8 mouse cellular contexts compared by ENCODE assay signal in the genomic region with DNA sequence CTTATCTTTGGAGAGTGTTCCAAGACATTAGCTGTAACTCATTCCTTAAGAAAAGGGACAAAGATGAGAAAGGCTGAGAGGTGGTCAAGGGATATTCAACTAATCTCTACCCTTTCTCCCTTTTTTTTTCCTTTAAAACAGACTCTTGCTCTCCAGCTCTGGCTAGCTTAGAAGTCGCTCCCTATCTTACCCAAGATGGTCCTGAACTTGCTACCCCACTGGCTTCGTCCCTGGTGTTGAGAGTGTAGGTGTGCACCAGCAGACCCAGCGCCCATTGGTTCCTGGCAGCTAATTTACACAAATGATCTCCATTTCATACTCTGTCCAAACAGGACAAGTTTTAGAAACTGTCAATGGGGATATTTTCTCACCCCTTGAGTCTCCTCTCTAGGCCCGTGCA. TPM values are rescaled to one million over a fixed set of nuclear protein-coding genes. Genes with fewer than 3 reads are reported as not detected.
DNase-seq lines count a peak whose midpoint lies in the region; ATAC-seq lines count a peak whose summit lies in the region.

No protein-coding gene starts in this region.

- no peak for ATAC-seq in hindbrain, embryonic 11.5 days (ENCODE audit: low FRiP score)
- ATAC-seq in hindbrain, embryonic 14.5 days (ENCODE audit: low FRiP score) = no peak
- no peak for ATAC-seq in neural tube, embryonic 14.5 days (ENCODE audit: low read depth)

- H3K4me1 ChIP-seq in hindbrain, embryonic 11.5 days (replicated peaks; ENCODE audit: control insufficient read depth, insufficient read depth, low read length) = no peaks in the 10 kb centered on the region; the same call in none of the 2 replicates
- peaks cover 9% of the 10 kb centered on the region for H3K4me1 ChIP-seq in hindbrain, embryonic 14.5 days (replicated peaks; ENCODE audit: control insufficient read depth, insufficient read depth, low read length)
- peaks cover 73% of the 10 kb centered on the region for H3K4me1 ChIP-seq in limb, embryonic 10.5 days
- H3K4me1 ChIP-seq in neural tube, embryonic 14.5 days (ENCODE audit: control insufficient read depth, insufficient read depth, low read length) = peaks cover 13% of the 10 kb centered on the region

- DNase-seq in embryo, embryonic 10 days (ENCODE audit: low spot score) = peak; percentile 15
- DNase-seq in embryo, embryonic 9.5 days (ENCODE audit: extremely low spot score) = no peak
- peak; percentile 34 for DNase-seq in hindbrain, embryonic 11.5 days (ENCODE audit: low spot score)
- no peak for DNase-seq in hindbrain, embryonic 14.5 days (ENCODE audit: low spot score)
- no peak for DNase-seq in limb, embryonic 10.5 days (ENCODE audit: low spot score)
- DNase-seq in lung, postnatal 4 days = no peak
- DNase-seq in cerebellum, adult 18-20 months = no peak

- no peak overlapping the region for H3K9ac ChIP-seq in hindbrain, embryonic 11.5 days (ENCODE audit: low read depth, low read length)
- no peak overlapping the region for H3K9ac ChIP-seq in hindbrain, embryonic 14.5 days
- no peak overlapping the region for H3K9ac ChIP-seq in neural tube, embryonic 14.5 days (replicated peaks; ENCODE audit: low read depth, low read length)

- H3K27ac ChIP-seq in hindbrain, embryonic 11.5 days (ENCODE audit: low read depth, low read length) = no peak overlapping the region
- no peak overlapping the region for H3K27ac ChIP-seq in hindbrain, embryonic 14.5 days
- no peak overlapping the region for H3K27ac ChIP-seq in limb, embryonic 10.5 days
- no peak overlapping the region for H3K27ac ChIP-seq in neural tube, embryonic 14.5 days (ENCODE audit: low read depth, low read length)

- H3K4me2 ChIP-seq in hindbrain, embryonic 11.5 days (replicated peaks; ENCODE audit: low read depth, low read length) = peak overlapping the region; percentile 81; the same call in 1 of the 2 replicates
- H3K4me2 ChIP-seq in hindbrain, embryonic 14.5 days (replicated peaks) = no peak overlapping the region; the same call in 1 of the 2 replicates
- peak overlapping the region; percentile 60; the same call in 1 of the 2 replicates for H3K4me2 ChIP-seq in neural tube, embryonic 14.5 days (ENCODE audit: low read depth, low read length)

- peaks cover 74% of the 10 kb centered on the region for H3K27me3 ChIP-seq in hindbrain, embryonic 11.5 days (ENCODE audit: control insufficient read depth, insufficient read depth, low read length)
- peaks cover 96% of the 10 kb centered on the region for H3K27me3 ChIP-seq in hindbrain, embryonic 14.5 days (ENCODE audit: control insufficient read depth, insufficient read depth, low read length)
- H3K27me3 ChIP-seq in limb, embryonic 10.5 days (ENCODE audit: low read depth, poor library complexity, severe bottlenecking) = peaks cover 93% of the 10 kb centered on the region
- H3K27me3 ChIP-seq in neural tube, embryonic 14.5 days (ENCODE audit: control insufficient read depth, insufficient read depth, low read length) = peaks cover 58% of the 10 kb centered on the region

- H3K4me3 ChIP-seq in hindbrain, embryonic 11.5 days (ENCODE audit: low read depth, low read length) = no peak overlapping the region
- no peak overlapping the region for H3K4me3 ChIP-seq in hindbrain, embryonic 14.5 days (replicated peaks; ENCODE audit: low read length)
- peak overlapping the region; percentile 76 for H3K4me3 ChIP-seq in limb, embryonic 10.5 days
- no peak overlapping the region for H3K4me3 ChIP-seq in neural tube, embryonic 14.5 days (ENCODE audit: low read depth, low read length)

- WGBS in hindbrain, embryonic 11.5 days = 10% methylated on average over 4 of the region's 4 CpGs
- 23% methylated on average over 4 of the region's 4 CpGs for WGBS in hindbrain, embryonic 14.5 days
- WGBS in limb, embryonic 10.5 days = 13% methylated on average over 4 of the region's 4 CpGs
- WGBS in neural tube, embryonic 14.5 days = 20% methylated on average over 4 of the region's 4 CpGs

- no peaks in the 10 kb centered on the region for H3K36me3 ChIP-seq in hindbrain, embryonic 11.5 days (ENCODE audit: control insufficient read depth, insufficient read depth, low read length)
- no peaks in the 10 kb centered on the region for H3K36me3 ChIP-seq in hindbrain, embryonic 14.5 days (replicated peaks; ENCODE audit: control insufficient read depth, insufficient read depth)
- no peaks in the 10 kb centered on the region for H3K36me3 ChIP-seq in limb, embryonic 10.5 days
- no peaks in the 10 kb centered on the region for H3K36me3 ChIP-seq in neural tube, embryonic 14.5 days (ENCODE audit: control insufficient read depth, insufficient read depth, low read length)

- H3K9me3 ChIP-seq in hindbrain, embryonic 11.5 days (ENCODE audit: control insufficient read depth, low read length) = no peaks in the 10 kb centered on the region
- H3K9me3 ChIP-seq in hindbrain, embryonic 14.5 days (ENCODE audit: control insufficient read depth, low read length) = no peaks in the 10 kb centered on the region
- no peaks in the 10 kb centered on the region for H3K9me3 ChIP-seq in limb, embryonic 10.5 days (replicated peaks)
- no peaks in the 10 kb centered on the region for H3K9me3 ChIP-seq in neural tube, embryonic 14.5 days (ENCODE audit: control insufficient read depth, low read length)

RNA-seq across cellular contexts. Expression of a gene that starts 0.4 kb away (rescaled TPM):
- 58.3 and 66.3 TPM in 2 replicates for polyA plus RNA-seq in hindbrain, embryonic 11.5 days (2014; fragmentation: Nextera tagmentation; extraction: Ambion mirVana)
- 1.9 and 2.9 TPM in 2 replicates for polyA plus RNA-seq in hindbrain, embryonic 14.5 days (2014; fragmentation: Nextera tagmentation; extraction: Ambion mirVana)
- 32.2 and 42.0 TPM in 2 replicates for polyA plus RNA-seq in limb, embryonic 10.5 days (2016; fragmentation: Nextera tagmentation; extraction: Ambion mirVana)
- polyA plus RNA-seq in neural tube, embryonic 14.5 days (2014; fragmentation: Nextera tagmentation; extraction: Ambion mirVana) = 0.44 and 0.76 TPM in 2 replicates

Comparison
In these comparisons a context has a peak if more than half of its experiments do, and no peak if none do; other contexts are left out.
1. DNase-seq: peak in embryo, embryonic 10 days (single experiment) and hindbrain, embryonic 11.5 days (single experiment); none in embryo, embryonic 9.5 days (single experiment), hindbrain, embryonic 14.5 days (single experiment), limb, embryonic 10.5 days (single experiment), lung, postnatal 4 days (0 of 2) and cerebellum, adult 18-20 months (0 of 2).